Mouse (Mus musculus): ENCODE results near the gene Cdk18. TPM values are rescaled to one million over a fixed set of nuclear protein-coding genes. Genes with fewer than 3 reads are reported as not detected.

Gene Cdk18
- polyA plus RNA-seq, 1 experiment = 69.3 TPM

- peak; percentile 57 for DNase-seq
- TF ChIP-seq POLR2A (IDR thresholded peaks at IDR 0.05; ENCODE audit: low read depth, low read length) (no peak), CTCF (conservative IDR thresholded peaks at IDR 0.05; ENCODE audit: insufficient read depth, insufficient read length, low read depth, low read length) (peak; percentile 67)
- no peaks in the 10 kb centered on the region for H3K36me3 ChIP-seq (ENCODE audit: control insufficient read depth, insufficient read depth, low read length)
- H3K27ac ChIP-seq (ENCODE audit: insufficient read depth, low read depth, low read length) = no peak overlapping the region
- H3K4me3 ChIP-seq (ENCODE audit: insufficient read depth, low read depth, low read length) = no peak overlapping the region
- no peaks in the 10 kb centered on the region for H3K27me3 ChIP-seq (replicated peaks; ENCODE audit: control insufficient read depth, insufficient read depth, low read length)
- WGBS = 51% methylated on average over 18 of the region's 18 CpGs
- no peaks in the 10 kb centered on the region for H3K4me1 ChIP-seq (ENCODE audit: control insufficient read depth, insufficient read depth, low read length)
Observed at GRCm38 (mm10) chr1:132116606-132117005, 22.9 kb downstream of the Cdk18 start.

GRCm38 (mm10) chr1:132113098-132113497 lies 26.4 kb downstream of the Cdk18 start:
- H3K27me3 ChIP-seq (replicated peaks; ENCODE audit: control insufficient read depth, insufficient read depth, low read length) = no peaks in the 10 kb centered on the region
- no peak overlapping the region for H3K4me3 ChIP-seq (ENCODE audit: insufficient read depth, low read depth, low read length)
- H3K4me1 ChIP-seq (ENCODE audit: control insufficient read depth, insufficient read depth, low read length) = no peaks in the 10 kb centered on the region
- no peak overlapping the region for H3K27ac ChIP-seq (ENCODE audit: insufficient read depth, low read depth, low read length)
- TF ChIP-seq CTCF (conservative IDR thresholded peaks at IDR 0.05; ENCODE audit: insufficient read depth, insufficient read length, low read depth, low read length) (no peak), POLR2A (IDR thresholded peaks at IDR 0.05; ENCODE audit: low read depth, low read length) (no peak)
- no peaks in the 10 kb centered on the region for H3K36me3 ChIP-seq (ENCODE audit: control insufficient read depth, insufficient read depth, low read length)
- no peak for DNase-seq
- WGBS = 55% methylated on average over 3 of the region's 3 CpGs

GRCm38 (mm10) chr1:132112426-132112825 lies 27.1 kb downstream of the Cdk18 start:
- 68% methylated on average over 8 of the region's 8 CpGs for WGBS
- DNase-seq = no peak

GRCm38 (mm10) chr1:132111411-132111810 lies 28.1 kb downstream of the Cdk18 start:
- WGBS = 47% methylated on average over 1 of the region's 1 CpGs
- no peak overlapping the region for H3K27ac ChIP-seq (ENCODE audit: insufficient read depth, low read depth, low read length)
- TF ChIP-seq POLR2A (IDR thresholded peaks at IDR 0.05; ENCODE audit: low read depth, low read length) (no peak), CTCF (conservative IDR thresholded peaks at IDR 0.05; ENCODE audit: insufficient read depth, insufficient read length, low read depth, low read length) (no peak)

More at GRCm38 (mm10) chr1:132112426-132112825, 27.1 kb downstream of the Cdk18 start:
- H3K36me3 ChIP-seq (ENCODE audit: control insufficient read depth, insufficient read depth, low read length) = no peaks in the 10 kb centered on the region
- no peaks in the 10 kb centered on the region for H3K4me1 ChIP-seq (ENCODE audit: control insufficient read depth, insufficient read depth, low read length)
- no peaks in the 10 kb centered on the region for H3K27me3 ChIP-seq (replicated peaks; ENCODE audit: control insufficient read depth, insufficient read depth, low read length)
- TF ChIP-seq CTCF (conservative IDR thresholded peaks at IDR 0.05; ENCODE audit: insufficient read depth, insufficient read length, low read depth, low read length) (no peak), POLR2A (IDR thresholded peaks at IDR 0.05; ENCODE audit: low read depth, low read length) (no peak)
- no peak overlapping the region for H3K27ac ChIP-seq (ENCODE audit: insufficient read depth, low read depth, low read length)
- no peak overlapping the region for H3K4me3 ChIP-seq (ENCODE audit: insufficient read depth, low read depth, low read length)

GRCm38 (mm10) chr1:132109368-132109767 lies 30.1 kb downstream of the Cdk18 start:
- TF ChIP-seq CTCF (conservative IDR thresholded peaks at IDR 0.05; ENCODE audit: insufficient read depth, insufficient read length, low read depth, low read length) (no peak), POLR2A (IDR thresholded peaks at IDR 0.05; ENCODE audit: low read depth, low read length) (no peak)
- no peaks in the 10 kb centered on the region for H3K27me3 ChIP-seq (replicated peaks; ENCODE audit: control insufficient read depth, insufficient read depth, low read length)
- no peak overlapping the region for H3K27ac ChIP-seq (ENCODE audit: insufficient read depth, low read depth, low read length)
- H3K4me3 ChIP-seq (ENCODE audit: insufficient read depth, low read depth, low read length) = no peak overlapping the region
- WGBS = 43% methylated on average over 2 of the region's 2 CpGs
- no peaks in the 10 kb centered on the region for H3K36me3 ChIP-seq (ENCODE audit: control insufficient read depth, insufficient read depth, low read length)
- no peaks in the 10 kb centered on the region for H3K4me1 ChIP-seq (ENCODE audit: control insufficient read depth, insufficient read depth, low read length)
- DNase-seq = no peak

More at GRCm38 (mm10) chr1:132111411-132111810, 28.1 kb downstream of the Cdk18 start:
- H3K4me1 ChIP-seq (ENCODE audit: control insufficient read depth, insufficient read depth, low read length) = no peaks in the 10 kb centered on the region
- no peaks in the 10 kb centered on the region for H3K36me3 ChIP-seq (ENCODE audit: control insufficient read depth, insufficient read depth, low read length)
- H3K4me3 ChIP-seq (ENCODE audit: insufficient read depth, low read depth, low read length) = no peak overlapping the region
- no peak for DNase-seq
- H3K27me3 ChIP-seq (replicated peaks; ENCODE audit: control insufficient read depth, insufficient read depth, low read length) = no peaks in the 10 kb centered on the region

- H3K4me3 ChIP-seq (ENCODE audit: insufficient read depth, low read depth, low read length) = no peak overlapping the region
- H3K4me1 ChIP-seq (ENCODE audit: control insufficient read depth, insufficient read depth, low read length) = no peaks in the 10 kb centered on the region
- 76% methylated on average over 14 of the region's 14 CpGs for WGBS
- no peaks in the 10 kb centered on the region for H3K36me3 ChIP-seq (ENCODE audit: control insufficient read depth, insufficient read depth, low read length)
- H3K27ac ChIP-seq (ENCODE audit: insufficient read depth, low read depth, low read length) = no peak overlapping the region
- H3K27me3 ChIP-seq (replicated peaks; ENCODE audit: control insufficient read depth, insufficient read depth, low read length) = no peaks in the 10 kb centered on the region
- DNase-seq = no peak
- TF ChIP-seq POLR2A (IDR thresholded peaks at IDR 0.05; ENCODE audit: low read depth, low read length) = no peak
- TF ChIP-seq CTCF (conservative IDR thresholded peaks at IDR 0.05; ENCODE audit: insufficient read depth, insufficient read length, low read depth, low read length) = no peak
Observed at GRCm38 (mm10) chr1:132104353-132104752, 35.1 kb downstream of the Cdk18 start.

GRCm38 (mm10) chr1:132101953-132102697 lies 37.4 kb downstream of the Cdk18 start:
- 76% methylated on average over 6 of the region's 6 CpGs for WGBS
- Histone ChIP-seq H3K27ac (ENCODE audit: insufficient read depth, low read depth, low read length) (no peak overlapping the region), H3K4me1 (ENCODE audit: control insufficient read depth, insufficient read depth, low read length) (no peaks in the 10 kb centered on the region), H3K4me3 (ENCODE audit: insufficient read depth, low read depth, low read length) (no peak overlapping the region), H3K27me3 (replicated peaks; ENCODE audit: control insufficient read depth, insufficient read depth, low read length) (no peaks in the 10 kb centered on the region), H3K36me3 (ENCODE audit: control insufficient read depth, insufficient read depth, low read length) (no peaks in the 10 kb centered on the region)
- TF ChIP-seq POLR2A (IDR thresholded peaks at IDR 0.05; ENCODE audit: low read depth, low read length) (no peak), CTCF (conservative IDR thresholded peaks at IDR 0.05; ENCODE audit: insufficient read depth, insufficient read length, low read depth, low read length) (no peak)
- no peak for DNase-seq

Data from kidney, adult 2 months (tissue).